Mouse (Mus musculus) stomach, postnatal 0 days (tissue): ENCODE results near the gene Trdn.

ENCODE experiments used
- CTCF ChIP-seq: IDR thresholded peaks from 2 replicates; pipeline ENCODE4 v1.5.1; 2016; ENCODE audit warnings: antibody characterized with exemption, low read depth, mild to moderate bottlenecking, moderate library complexity
- EP300 ChIP-seq: optimal IDR thresholded peaks from 2 replicates; pipeline ENCODE3; 2016; ENCODE audit warnings: antibody characterized with exemption

DNA sequence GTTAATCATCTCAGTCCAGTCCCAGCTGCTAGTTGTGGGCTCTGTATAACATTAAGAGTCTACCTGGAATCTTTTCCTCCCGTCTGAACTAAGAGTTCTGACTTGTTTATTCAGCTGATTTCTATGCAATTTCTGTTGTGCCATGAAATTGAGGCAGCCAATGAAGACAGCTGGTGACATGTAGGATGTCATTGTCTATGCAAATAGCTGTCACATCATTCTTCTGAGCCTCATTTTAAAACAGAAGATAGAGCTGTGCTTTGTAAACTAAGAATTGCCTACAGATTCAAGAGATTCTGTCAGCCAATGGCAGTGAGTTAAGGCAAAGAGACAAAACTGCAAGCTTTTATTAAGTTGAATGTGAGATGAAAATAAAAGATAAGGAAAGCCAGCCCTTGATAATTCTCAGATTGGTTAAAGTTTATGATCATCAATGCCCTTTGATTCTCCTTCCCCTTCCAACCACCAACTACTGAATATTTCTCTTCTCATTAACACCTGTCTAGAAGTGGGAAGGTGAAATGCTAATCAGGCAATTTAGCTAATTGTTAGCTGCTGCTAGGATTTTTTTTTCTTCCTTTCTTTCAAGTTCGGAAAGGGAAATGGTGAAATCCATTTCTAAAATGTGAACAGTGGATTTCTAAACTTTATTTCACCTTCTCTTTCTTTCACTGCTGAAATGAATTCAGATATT lies 1.9 kb downstream of the Trdn start:
- no peak for TF ChIP-seq EP300
- no peak for TF ChIP-seq CTCF
